Mouse (Mus musculus): ENCODE measurements around the gene Hsf4.

GRCm38 (mm10) chr8:105292471-105292870 is 22.9 kb downstream of the Hsf4 start:
- no peak for TF ChIP-seq CTCF (IDR thresholded peaks at IDR 0.05; ENCODE audit: low read depth, low read length)
- TF ChIP-seq POLR2A (IDR thresholded peaks at IDR 0.05; ENCODE audit: extremely low read depth, insufficient read depth, low read length), result no peak
